Mouse (Mus musculus): ENCODE measurements around the gene Pard6a.
A peak's percentile ranks its signal among the peaks of the same experiment; 100 is the strongest.

Gene Pard6a

DNA sequence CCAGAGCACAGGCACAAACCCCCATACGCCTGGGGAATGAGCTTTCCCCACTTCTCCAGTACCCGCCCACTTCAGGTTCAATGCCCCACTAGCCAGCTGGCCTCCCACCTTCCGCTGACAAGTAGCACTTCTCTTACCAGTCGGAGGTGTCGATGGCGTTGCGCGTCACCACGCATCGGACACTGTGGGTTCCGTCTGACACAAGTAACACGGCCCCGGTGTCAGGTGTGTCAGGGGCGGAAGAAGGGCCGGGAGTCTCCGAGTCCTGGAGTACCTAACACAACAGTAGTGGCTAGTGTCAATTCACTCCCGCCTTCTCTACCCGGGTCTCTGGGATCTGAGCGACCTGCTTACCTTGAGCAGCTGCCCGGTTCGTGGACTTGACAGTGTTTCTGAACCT, 382 bp upstream of the Pard6a start:
- no peak for DNase-seq (ENCODE audit: low spot score)

DNA sequence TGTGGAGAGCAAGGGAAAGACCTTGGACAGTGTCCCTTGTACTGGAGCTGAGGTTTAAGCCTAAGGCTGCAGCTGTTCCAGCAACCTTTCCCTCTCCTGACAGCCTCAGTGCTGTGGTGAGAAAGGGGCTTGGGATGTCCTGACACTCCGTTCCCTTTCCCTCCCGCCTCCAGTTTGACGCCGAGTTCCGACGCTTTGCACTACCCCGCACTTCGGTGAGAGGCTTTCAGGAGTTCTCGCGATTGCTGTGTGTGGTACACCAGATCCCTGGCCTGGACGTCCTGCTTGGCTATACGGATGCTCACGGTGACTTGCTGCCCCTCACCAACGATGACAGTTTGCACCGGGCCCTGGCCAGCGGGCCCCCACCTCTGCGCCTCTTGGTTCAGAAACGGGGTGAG, 1.1 kb downstream of the Pard6a start:
- no peak for DNase-seq (ENCODE audit: low spot score)

DNA sequence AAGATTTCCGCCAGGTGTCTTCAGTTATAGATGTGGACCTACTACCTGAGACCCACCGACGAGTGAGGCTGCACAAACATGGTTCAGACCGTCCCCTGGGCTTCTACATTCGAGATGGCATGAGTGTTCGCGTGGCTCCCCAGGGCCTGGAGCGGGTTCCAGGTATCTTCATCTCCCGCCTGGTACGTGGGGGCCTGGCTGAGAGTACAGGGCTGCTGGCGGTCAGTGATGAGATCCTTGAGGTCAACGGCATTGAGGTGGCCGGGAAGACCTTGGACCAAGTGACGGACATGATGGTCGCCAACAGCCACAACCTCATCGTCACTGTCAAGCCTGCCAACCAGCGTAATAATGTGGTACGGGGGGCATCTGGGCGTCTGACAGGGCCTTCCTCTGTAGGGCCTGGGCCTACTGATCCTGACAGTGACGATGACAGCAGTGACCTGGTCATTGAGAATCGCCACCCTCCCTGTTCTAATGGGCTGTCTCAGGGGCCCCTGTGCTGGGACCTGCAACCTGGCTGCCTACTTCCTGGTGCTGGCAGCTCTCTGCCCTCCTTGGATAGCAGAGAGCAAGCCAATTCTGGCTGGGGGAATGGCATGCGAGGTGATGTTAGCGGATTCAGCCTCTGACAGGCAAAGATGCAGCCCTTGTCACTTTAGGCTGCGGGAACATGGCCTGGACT, 1.9 kb downstream of the Pard6a start:
- no peak for DNase-seq (ENCODE audit: low spot score)

DNA sequence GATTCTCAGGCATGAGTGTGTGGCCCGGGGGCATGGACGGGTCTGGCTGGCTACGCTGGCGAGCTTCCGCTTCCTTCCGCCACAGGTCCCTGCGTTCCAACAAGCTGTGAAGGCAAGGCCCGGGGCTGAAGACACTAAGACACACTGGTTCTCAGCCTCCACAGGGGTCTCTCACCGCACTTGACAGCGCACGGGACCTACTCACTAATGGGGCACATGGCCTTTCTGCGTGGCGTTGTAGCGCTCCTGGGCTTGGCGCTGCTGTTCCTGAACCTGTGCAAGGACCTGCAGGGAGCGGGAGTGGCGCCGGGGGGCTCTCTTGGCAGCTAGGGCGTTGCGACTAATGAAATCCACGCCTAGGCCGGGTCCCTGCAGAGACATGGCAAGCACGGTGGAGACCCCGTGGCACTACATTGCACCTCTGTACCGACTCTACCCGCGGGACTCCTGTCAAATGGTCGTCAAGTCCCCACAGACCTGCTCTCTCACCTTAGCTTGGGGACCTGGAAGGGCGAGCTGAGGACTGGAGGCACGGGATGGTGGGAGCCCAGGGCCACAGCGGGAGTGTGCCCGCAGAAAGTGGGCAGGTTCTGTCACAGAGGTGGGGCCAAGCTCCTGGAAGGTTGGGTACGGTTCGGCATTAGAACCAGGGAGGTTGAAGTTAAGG, 3.3 kb downstream of the Pard6a start:
- no peak for DNase-seq (ENCODE audit: low spot score)

DNA sequence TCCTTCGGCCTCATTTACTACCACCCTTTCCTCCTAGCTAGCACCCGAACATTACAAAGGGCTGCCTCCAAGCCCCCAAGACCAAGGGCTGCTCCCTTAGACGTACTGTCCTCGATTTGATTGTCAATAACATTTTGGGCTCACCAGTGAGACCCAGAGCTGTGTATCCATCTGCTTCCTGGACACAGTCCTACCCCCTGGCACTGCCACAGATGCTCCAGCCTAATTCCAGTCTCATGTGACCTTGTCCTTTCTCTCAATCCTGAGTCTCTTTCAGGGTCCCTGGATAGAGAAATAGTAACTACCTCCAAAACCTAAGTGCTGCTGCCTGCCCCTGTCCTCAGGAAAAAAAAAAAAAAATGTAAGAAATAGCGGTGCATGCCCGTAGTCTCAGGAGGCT, 4.0 kb downstream of the Pard6a start:
- DNase-seq (ENCODE audit: low spot score): no peak

DNA sequence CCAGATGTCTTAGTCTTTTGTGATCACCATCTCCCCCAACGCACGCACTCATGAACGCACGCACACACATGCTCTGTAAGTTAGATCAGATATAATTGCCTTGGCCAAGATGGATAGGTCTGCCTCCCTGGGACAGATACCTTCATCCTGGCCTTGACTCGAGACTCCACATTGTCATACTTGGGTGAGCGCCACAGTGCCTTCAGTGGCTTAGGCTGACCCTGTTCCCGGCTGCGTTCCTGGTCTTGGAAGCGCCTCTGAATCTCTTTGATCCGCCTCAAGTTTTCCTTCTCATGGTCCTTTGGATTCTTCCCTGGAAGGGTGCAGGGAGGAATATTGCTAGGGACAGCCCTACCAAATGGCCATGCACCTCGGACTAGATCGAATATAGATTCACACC, 5.5 kb downstream of the Pard6a start:
- no peak for DNase-seq (ENCODE audit: low spot score)

DNA sequence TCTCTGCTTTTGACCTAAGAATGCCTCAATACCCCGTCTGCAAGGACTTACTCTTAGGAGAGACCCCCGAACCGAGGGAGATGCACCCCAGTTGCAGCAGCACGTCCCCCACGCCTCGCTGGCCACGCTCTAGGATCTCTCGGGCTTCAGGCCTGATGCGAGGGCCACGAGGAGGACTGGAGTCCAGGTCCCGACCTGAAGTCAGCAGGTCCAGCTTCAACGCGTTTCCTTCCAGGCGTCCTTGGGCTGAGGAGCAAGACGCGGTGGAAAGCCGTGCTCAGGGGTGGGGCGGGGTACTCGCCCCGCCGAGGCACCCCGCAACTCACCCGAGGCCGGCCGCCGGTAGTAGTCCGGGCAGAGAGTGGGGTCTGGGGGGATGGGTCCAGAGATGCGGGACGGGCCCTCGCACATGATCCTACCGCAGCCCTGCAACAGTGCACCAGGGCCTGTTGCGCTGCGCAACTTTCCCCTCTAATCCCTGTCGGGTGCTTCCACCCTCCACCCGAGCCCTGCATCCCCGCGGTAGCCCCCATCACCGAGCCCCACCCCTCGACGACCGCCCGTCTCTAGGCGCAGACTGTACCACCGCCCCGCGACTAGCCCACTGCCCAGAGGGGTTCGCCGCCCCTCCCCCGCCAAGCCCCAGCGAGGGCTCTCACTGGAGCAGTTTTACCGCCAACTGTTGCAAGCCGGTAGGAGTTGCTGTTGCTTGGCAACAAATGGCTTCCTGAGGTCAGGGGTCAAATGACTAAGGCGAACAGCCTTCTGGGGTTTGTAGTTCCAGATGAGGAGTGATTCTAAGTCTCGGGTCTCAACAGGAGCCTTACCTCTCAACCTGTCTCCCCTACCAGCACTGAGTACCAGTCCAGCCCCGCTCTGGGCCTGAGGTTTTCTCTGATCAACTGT, 6.8 kb downstream of the Pard6a start, which contains the start of the genes 4933405L10Rik and Enkd1:
TSS of gene 4933405L10Rik (plus strand) at position 158 of the 906 bp plus-strand sequence.
TSS of gene Enkd1 (minus strand) at position 713 of the 906 bp plus-strand sequence.
- DNase-seq (ENCODE audit: low spot score): peak; percentile 76

DNA sequence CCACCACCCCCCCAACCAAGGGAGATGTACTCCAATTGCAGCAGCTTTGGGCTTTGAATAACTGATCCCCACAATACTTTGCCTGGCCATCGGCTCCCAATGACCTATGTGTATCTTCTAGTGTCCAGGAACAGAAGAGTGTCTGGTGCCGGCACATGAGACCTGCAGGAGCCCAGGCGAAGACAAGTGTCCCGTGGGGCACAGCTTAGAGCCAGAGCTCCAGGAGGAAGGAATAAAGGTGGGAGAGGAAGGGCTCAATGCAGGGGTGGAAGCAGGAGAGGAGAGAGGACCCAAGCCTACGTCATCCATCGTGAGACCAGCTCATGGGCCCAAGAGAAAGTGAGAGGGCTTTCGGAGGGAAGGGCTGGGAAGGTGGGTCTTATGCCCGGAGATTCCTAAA, 7.7 kb downstream of the Pard6a start:
- no peak for DNase-seq (ENCODE audit: low spot score)

DNA sequence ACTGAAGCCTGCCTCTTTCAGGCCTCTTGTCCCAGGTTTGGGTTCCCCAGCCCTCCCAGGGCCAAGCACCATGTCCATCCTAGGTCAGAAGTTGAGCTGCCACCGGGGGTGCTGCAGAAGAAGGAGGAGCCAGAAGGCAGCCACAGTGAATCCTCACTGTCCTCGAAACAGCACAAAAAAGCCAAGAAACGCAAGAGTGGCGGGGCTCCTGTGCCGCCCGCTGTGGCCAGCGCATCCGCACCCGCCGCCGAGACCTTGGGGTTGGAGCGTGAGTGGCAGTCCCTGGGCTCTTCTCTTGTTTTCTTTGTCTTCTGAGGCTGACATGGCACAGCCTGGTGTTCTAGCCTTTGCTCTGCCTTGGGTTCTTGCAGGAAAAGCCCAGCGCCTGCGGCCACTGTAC, 8.4 kb downstream of the Pard6a start:
- DNase-seq (ENCODE audit: low spot score): no peak

DNA sequence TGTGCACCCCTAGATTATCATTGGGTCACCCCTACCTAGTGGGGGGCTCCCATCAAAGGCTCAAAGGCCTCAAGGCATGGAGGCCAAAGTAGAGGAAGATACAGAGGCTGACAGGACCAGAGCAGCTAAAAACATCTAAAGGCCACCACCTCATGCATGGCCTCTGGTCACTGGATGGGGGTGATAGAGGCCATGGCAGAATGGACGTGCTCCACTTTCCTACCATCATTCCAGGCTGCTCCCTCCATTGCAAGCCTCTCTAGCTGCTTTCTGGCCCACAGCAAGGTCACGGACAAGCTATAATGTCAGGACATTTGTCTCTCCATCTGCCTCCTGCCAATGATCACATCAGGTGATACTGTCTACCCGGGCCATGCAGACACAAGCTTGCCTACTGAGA, 11.3 kb downstream of the Pard6a start:
- DNase-seq (ENCODE audit: low spot score): no peak

DNA sequence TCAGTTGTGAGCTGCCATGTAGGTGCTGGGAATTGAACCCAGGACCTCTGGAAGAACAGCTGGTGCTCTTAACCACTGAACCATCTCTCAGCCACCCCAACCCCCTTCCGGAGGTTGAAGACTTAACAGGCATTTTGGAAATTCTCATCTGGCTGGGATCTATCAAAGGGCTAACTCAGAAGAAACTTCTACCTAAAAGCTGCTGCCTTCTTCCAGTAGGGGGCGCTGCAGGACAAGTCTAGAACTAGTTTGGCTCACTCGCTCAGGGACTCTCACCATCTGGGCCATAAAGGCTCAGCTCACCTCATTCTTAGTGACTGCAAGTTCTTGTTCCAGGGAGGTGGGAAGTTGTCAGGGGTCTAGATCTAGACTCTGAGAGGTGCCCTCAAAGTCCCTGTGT, 13.2 kb downstream of the Pard6a start:
- peak; percentile 69 for DNase-seq (ENCODE audit: low spot score)

DNA sequence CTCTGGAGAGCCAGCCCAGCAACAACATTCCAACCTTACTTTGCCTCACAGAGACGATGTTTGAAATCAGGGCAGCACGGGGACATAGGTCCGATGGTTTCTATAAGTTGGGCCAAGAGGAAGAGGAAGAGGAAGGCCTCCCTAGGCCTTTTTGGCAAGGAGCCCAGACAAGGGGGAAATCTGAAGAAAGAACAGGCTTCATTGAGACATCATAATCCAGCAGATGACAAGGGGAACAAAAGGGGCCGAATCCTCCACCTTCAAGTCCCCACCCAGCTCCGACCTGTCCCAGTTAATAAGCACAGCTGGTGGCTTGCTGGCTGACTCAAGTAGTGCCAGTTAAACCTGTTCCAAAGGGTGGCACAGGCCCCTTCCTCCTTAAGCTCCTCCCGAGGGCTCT, 14.1 kb downstream of the Pard6a start:
- DNase-seq (ENCODE audit: low spot score): no peak

DNA sequence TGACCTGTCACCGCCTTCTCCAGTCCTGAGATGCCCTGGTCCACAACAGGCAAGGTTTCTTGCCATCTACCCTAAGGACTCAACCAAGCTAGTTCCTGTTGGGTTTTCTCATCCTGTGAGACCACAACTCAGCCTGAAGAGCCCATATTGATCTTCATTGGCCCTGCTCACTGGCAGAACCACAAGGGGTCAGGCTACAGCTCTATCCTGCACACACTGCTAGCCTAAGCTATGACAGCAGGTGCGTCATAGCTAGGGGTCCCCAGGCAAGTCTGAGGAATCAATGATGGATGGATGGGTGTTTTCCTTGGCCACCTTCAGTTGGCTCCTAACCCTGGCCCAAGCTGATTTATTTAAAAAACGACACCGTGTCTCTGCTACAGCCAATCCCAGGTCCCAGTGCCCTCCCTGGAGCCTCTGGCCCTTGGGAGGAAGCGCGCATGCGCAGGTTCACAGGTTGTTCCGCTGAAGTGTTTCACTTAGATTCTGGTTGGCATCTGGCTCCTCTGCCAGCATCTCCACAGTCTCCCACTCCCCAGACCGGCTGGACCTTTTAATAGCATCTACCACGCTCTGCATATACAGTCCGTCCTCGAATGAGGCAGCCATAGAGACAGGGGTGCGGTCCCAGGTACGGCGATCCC, 15.5 kb downstream of the Pard6a start:
- no peak for DNase-seq (ENCODE audit: low spot score)

DNA sequence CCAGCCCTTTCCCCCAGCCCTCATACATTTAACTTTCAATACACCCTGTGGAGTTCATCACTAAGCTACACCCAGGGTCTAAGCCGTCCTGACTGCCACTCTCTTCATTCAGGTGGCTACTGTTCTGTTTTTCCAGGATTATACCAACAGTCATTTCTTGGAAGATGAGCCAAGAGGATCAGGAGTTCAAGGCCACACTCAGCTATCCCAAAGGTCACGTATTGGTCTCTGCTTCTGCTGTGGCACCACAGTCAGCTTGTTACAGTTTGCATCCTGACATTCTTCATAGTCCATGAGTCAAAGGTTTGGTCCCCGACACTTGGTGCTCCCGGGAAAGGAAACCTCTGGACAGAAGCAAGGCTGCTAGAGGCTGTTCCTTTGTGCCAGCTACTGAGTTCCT, 18.7 kb downstream of the Pard6a start:
- no peak for DNase-seq (ENCODE audit: low spot score)

DNA sequence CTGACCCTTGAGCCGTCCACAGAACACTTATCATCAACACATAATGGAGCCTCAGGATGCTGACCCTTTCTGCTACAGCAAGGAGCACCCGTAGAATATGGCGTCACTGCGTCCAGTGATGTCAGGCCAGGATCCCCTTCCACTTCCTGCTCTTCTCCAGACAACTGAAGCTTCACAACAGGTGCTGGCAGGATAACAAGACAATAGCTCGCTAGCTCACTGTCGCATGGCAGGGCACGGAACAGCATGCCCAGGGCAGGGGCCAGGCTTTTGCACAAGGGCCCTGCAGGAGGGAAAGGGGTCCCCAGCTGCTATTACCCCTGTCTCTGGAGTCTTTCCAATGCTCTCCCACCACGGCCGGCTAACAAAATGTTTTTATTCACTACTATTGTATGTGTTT, 21.9 kb downstream of the Pard6a start:
- no peak for DNase-seq (ENCODE audit: low spot score)

DNA sequence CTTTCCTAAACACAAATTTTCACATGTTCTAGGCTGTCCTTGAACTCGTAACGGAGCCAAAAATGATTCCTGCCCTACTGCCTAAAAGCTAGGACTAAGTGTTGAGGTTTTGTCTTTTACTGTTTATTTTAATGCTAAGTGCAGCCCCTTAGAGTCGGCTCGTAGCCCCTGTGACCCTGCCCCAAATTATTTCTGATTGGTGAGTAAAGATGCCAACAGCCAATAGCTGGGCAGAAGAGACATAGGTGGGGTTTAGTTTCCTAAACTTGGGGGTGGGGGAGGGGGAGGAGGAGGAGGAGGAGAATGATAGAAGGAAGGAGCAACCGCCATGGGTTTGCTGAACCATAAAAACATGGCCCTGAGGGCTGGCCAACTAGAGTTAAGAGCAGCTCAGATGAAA, 24.8 kb downstream of the Pard6a start:
- DNase-seq (ENCODE audit: low spot score): no peak

DNA sequence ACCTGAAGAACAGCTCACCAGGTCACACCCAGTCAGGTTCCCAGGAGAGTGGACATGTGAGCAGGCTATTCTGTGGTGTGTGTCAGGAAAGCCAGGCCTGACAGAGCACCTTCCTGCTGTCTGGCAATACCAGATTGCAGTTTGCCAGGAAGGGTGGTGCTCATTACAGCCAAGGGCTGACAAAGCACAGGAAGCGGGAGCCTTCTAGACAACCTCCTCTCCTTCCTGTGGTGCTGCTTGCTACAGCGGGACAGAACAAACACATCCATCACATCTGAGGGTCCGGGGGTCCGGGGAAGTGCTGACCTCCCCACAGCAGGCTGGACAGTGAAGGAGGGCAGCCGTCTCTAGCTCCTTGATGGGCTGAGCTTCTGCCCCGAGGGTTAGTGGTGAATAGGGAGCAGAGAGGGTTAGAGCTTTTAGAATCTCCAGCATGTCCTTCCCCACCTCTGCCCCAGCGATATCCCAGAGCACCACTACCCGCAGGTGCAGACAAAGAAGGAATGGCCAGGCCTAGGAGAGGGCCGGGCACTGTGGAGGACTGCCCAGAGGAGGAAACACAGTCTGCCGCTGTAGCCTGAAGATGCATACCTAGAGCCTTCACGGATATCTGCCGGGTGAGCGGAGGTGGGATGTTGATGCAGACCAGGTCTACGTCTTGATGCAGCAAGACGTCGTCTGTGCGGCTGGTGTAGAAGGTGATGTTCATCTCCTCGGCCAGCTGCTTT, 26.6 kb downstream of the Pard6a start:
- DNase-seq (ENCODE audit: low spot score): no peak

DNA sequence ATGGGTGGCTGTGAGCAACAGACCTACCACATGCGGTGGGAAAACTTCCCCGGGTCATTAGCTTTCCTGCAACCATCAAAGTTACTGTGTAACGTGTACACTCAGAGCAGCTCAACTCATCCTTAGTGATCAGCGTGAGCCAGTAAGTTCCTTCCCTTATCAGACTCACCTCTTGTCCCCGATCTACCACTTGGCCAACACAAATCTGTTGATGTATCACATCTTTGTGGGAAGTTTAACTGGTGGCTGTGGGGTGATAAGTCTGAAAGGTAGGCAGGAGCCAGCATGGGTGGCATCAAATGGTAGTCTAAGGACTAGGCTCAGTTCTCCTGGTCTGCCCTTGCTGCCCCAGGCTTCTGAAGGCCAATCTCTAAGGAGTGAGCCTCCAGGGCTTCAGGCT, 31.2 kb downstream of the Pard6a start:
- no peak for DNase-seq (ENCODE audit: low spot score)

DNA sequence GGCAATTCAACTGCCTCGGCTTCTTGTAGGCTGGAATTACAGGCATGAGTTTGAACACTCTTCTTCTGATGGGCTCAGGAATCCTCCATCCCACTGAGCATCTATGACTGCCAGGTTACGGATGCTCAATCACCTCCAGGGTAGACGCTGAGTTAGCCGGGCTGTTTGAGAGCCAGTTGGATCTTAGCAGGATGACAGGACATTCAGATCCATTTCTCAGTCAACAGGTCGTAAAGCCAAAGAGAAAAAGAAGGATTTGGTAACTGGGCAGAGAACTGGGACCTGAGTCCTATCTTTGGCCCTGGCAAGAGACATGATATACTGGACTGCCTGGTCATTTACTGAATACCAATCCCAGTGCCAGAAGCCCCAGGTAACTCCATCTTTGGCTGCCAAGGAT, 38.3 kb downstream of the Pard6a start:
- no peak for DNase-seq (ENCODE audit: low spot score)

DNA sequence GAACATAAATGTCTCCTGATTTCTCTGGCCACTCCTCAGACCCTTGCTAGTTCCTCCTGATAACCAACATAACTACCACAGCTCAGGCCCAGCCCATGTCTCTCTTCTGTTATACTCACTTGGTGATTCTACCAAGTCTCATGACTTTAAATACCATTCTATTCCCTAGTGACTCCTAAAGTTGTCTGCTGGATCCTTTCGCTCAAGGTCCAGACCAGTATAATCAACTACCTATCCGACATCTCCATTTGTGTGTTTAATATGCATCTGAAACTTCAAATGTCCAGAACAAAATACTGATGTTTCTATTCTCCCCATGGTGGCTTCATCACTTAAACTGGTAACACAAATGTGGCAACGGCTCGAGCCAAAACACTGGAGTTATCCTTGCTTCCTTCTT, 42.4 kb downstream of the Pard6a start:
- DNase-seq (ENCODE audit: low spot score): no peak

DNA sequence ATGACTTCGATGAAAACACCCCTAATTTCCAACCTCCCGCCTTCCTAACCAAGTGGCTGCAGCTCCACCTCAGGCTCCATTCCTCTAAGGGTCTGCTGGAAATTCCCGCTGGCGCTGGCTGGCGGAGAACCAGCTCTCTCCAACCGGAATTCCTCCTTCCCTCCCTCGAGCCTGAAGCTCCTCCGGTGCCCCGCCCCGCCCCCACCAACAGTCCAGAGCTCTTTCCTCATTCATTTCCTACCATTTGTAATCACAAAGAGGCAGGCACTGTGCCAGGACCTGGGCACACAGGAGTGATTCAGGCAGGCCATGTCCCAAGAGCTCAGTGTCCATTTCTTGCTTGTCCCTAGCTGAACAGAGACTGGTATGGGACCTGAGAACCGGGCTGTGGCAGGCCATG, 49.7 kb downstream of the Pard6a start:
- no peak for DNase-seq (ENCODE audit: low spot score)
